Mouse (Mus musculus) lung, adult 2 months (tissue): ENCODE results near the gene Defb21. TPM values are rescaled to one million over a fixed set of nuclear protein-coding genes. Genes with fewer than 3 reads are reported as not detected.

Experiments used
- DNase-seq: peaks from one replicate; pipeline ENCODE4 v3.0.0; 2022
- H3K4me1 ChIP-seq: fragments of 200-500 bp; 2 replicates; pipeline ENCODE4 v1.6.1; 2011; ENCODE audit warnings: low read length; ENCODE audit not compliant: control insufficient read depth, insufficient read depth
- H3K4me3 ChIP-seq: fragments of 200-500 bp; replicated peaks from 2 replicates; pipeline ENCODE3; 2011; ENCODE audit warnings: low read depth, mild to moderate bottlenecking, control low read depth, low read length; ENCODE audit errors: extremely low read depth
- CTCF ChIP-seq: fragments of 200-500 bp; IDR thresholded peaks from 2 replicates; pipeline ENCODE4 v1.5.1; 2011; ENCODE audit warnings: mild to moderate bottlenecking, low read length, control low read depth; ENCODE audit not compliant: insufficient read depth
- POLR2A ChIP-seq: fragments of 200-500 bp; IDR thresholded peaks from 2 replicates; pipeline ENCODE4 v1.6.1; 2011; ENCODE audit warnings: low read depth, mild to moderate bottlenecking, control low read depth, low read length, borderline replicate concordance; ENCODE audit errors: extremely low read depth
- WGBS: fragments of 180-500 bp; shearing (Covaris S2); methylation state at CpG from one replicate; pipeline ENCODE4 v1.1.7; 2018; 5-methylcytosine and 5-hydroxymethylcytosine counted together
- polyA plus RNA-seq: library from polyadenylated mRNA; depleted of rRNA; stranded (reverse); fragments of >200 nt; gene quantifications from 2 replicates; pipeline ENCODE4 v1.2.3, GENCODE M21; 2012

Defb21 gene
- polyA plus RNA-seq, 1 experiment = not detected

GRCm38 (mm10) chr2:152601275-152601960, 28.9 kb downstream of the Defb21 start:
- H3K4me3 ChIP-seq = no peak overlapping the region
- 64% methylated on average over 4 of the region's 4 CpGs for WGBS
- no peaks in the 10 kb centered on the region for H3K4me1 ChIP-seq
- peak; percentile 12; the same call in 1 of the 2 replicates for TF ChIP-seq CTCF
- TF ChIP-seq POLR2A = no peak
- no peak for DNase-seq

- DNase-seq = peak; percentile 14
- TF ChIP-seq POLR2A (no peak), CTCF (no peak)
- Histone ChIP-seq H3K4me1 (no peaks in the 10 kb centered on the region), H3K4me3 (no peak within 1 kb of the TSS)
- 72% methylated on average over 15 of the region's 15 CpGs for WGBS
Observed at GRCm38 (mm10) chr2:152604057-152604456, 31.5 kb downstream of the Defb21 start, which contains the start of gene Defb36. TSS of gene Defb36 (plus strand) at chr2:152604327.

GRCm38 (mm10) chr2:152607746-152608145, 35.2 kb downstream of the Defb21 start:
- TF ChIP-seq CTCF (no peak), POLR2A (no peak)
- Histone ChIP-seq H3K4me1 (no peaks in the 10 kb centered on the region), H3K4me3 (no peak overlapping the region)
- DNase-seq = no peak
- 41% methylated on average over 6 of the region's 6 CpGs for WGBS

GRCm38 (mm10) chr2:152608719-152609118, 36.2 kb downstream of the Defb21 start:
- WGBS = 100% methylated on average over 1 of the region's 1 CpGs
- TF ChIP-seq CTCF = no peak
- TF ChIP-seq POLR2A = no peak
- no peaks in the 10 kb centered on the region for H3K4me1 ChIP-seq
- H3K4me3 ChIP-seq = no peak overlapping the region
- DNase-seq = no peak

GRCm38 (mm10) chr2:152612193-152612592, 39.6 kb downstream of the Defb21 start:
- no peak for DNase-seq
- WGBS = 43% methylated on average over 7 of the region's 8 CpGs
- TF ChIP-seq CTCF = no peak
- no peak for TF ChIP-seq POLR2A
- Histone ChIP-seq H3K4me3 (no peak overlapping the region), H3K4me1 (no peaks in the 10 kb centered on the region)

GRCm38 (mm10) chr2:152615563-152615962, 43.0 kb downstream of the Defb21 start:
- no peak for DNase-seq
- Histone ChIP-seq H3K4me1 (no peaks in the 10 kb centered on the region), H3K4me3 (no peak overlapping the region)
- WGBS = 14% methylated on average over 7 of the region's 7 CpGs
- TF ChIP-seq POLR2A (no peak), CTCF (peak; percentile 61)

- DNase-seq = no peak
- TF ChIP-seq POLR2A = no peak
- TF ChIP-seq CTCF = no peak
- no peak overlapping the region for H3K4me3 ChIP-seq
- H3K4me1 ChIP-seq = no peaks in the 10 kb centered on the region
- WGBS = 52% methylated on average over 6 of the region's 6 CpGs
Observed at GRCm38 (mm10) chr2:152616470-152616869, 43.9 kb downstream of the Defb21 start.

- no peak for DNase-seq
Observed at GRCm38 (mm10) chr2:152617374-152617773, 44.8 kb downstream of the Defb21 start.

GRCm38 (mm10) chr2:152620367-152621134, 48.0 kb downstream of the Defb21 start:
- Histone ChIP-seq H3K4me3 (no peak overlapping the region), H3K4me1 (no peaks in the 10 kb centered on the region)
- no peak for DNase-seq
- no peak for TF ChIP-seq CTCF
- TF ChIP-seq POLR2A = no peak
- WGBS = 50% methylated on average over 9 of the region's 9 CpGs

More at GRCm38 (mm10) chr2:152617374-152617773, 44.8 kb downstream of the Defb21 start:
- 62% methylated on average over 5 of the region's 5 CpGs for WGBS
- TF ChIP-seq POLR2A = no peak
- peak; percentile 32; the same call in 1 of the 2 replicates for TF ChIP-seq CTCF
- no peak overlapping the region for H3K4me3 ChIP-seq
- no peaks in the 10 kb centered on the region for H3K4me1 ChIP-seq
